Mouse (Mus musculus) embryonic facial prominence, embryonic 12.5 days (tissue): Measurements from ENCODE around the gene Fmnl3. TPM values are rescaled to one million over a fixed set of nuclear protein-coding genes. Genes with fewer than 3 reads are reported as not detected.
A peak's percentile ranks its signal among the peaks of the same experiment; 100 is the strongest.

Source experiments
- ATAC-seq: fragments of 200-750 bp; cut with Nextera tagmentation; 2 replicates; pipeline ENCODE4 v1.8.0; 2017; ENCODE audit not compliant: insufficient number of reproducible peaks, insufficient read depth, low FRiP score, low TSS enrichment
- H3K27ac ChIP-seq: fragments of 300-500 bp; sonication (generic); 2 replicates; pipeline ENCODE4 v1.5.1; 2016; ENCODE audit warnings: mild to moderate bottlenecking
- H3K27me3 ChIP-seq: fragments of 300-500 bp; sonication (generic); 2 replicates; pipeline ENCODE4 v1.6.1; 2016; ENCODE audit warnings: mild to moderate bottlenecking, moderate library complexity
- H3K36me3 ChIP-seq: fragments of 300-500 bp; sonication (generic); 2 replicates; pipeline ENCODE4 v1.6.1; 2016; ENCODE audit warnings: mild to moderate bottlenecking
- H3K4me1 ChIP-seq: fragments of 300-500 bp; sonication (generic); 2 replicates; pipeline ENCODE4 v1.6.1; 2016
- H3K4me2 ChIP-seq: fragments of 300-500 bp; sonication (generic); replicated peaks from 2 replicates; pipeline ENCODE4 v1.6.1; 2016; ENCODE audit warnings: mild to moderate bottlenecking, moderate library complexity
- H3K4me3 ChIP-seq: fragments of 300-500 bp; sonication (generic); 2 replicates; pipeline ENCODE4 v1.5.1; 2016; ENCODE audit warnings: mild to moderate bottlenecking
- H3K9ac ChIP-seq: fragments of 300-500 bp; sonication (generic); 2 replicates; pipeline ENCODE4 v1.6.1; 2016; ENCODE audit warnings: mild to moderate bottlenecking, moderate library complexity
- H3K9me3 ChIP-seq: fragments of 300-500 bp; sonication (generic); 2 replicates; pipeline ENCODE4 v1.6.1; 2016; ENCODE audit warnings: mild to moderate bottlenecking, moderate library complexity
- WGBS: fragments of 180-500 bp; shearing (Covaris S2); methylation state at CpG from one replicate; pipeline ENCODE4 v1.1.7; 2016; 5-methylcytosine and 5-hydroxymethylcytosine counted together
- polyA plus RNA-seq: library from polyadenylated mRNA; unstranded; fragments of >200 nt; fragmentation: Nextera tagmentation; extraction: Ambion mirVana; gene quantifications from 2 replicates; pipeline ENCODE4 v1.2.1, GENCODE M21; 2016

The Fmnl3 gene
- polyA plus RNA-seq, 1 experiment from 2014 or later: 37.0 TPM

DNA sequence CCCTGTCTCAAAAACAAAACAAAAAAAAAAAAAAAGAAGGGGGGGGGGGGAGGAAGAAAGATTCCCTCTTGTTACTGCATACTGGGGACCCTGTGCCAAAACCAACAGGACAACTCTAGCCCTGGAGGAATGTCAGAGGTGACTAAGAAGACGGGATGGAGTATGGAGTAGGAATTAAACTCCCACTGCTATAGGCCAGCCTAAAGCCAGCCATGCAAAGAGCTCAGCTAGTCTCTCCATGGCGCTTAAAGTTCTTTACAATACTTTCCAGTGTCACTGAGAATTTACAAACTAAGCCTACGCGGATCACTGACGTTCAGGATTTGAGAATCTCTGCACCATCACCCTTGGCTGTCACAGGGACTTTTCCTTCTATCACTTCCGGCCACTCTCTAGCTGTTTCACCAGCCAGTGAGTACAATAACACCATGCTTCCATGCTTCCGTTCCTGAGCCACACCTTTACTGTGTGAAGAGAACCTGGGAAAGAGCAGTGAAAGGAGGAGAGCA is 6.2 kb downstream of the Fmnl3 start:
- WGBS: 62% methylated on average over 7 of the region's 7 CpGs
- Histone ChIP-seq H3K9me3 (no peaks in the 10 kb centered on the region), H3K27me3 (no peaks in the 10 kb centered on the region), H3K27ac (peak overlapping the region; percentile 65; the same call in 1 of the 2 replicates), H3K36me3 (no peaks in the 10 kb centered on the region), H3K4me3 (no peak overlapping the region), H3K9ac (no peak overlapping the region), H3K4me1 (peaks cover 21% of the 10 kb centered on the region), H3K4me2 (no peak overlapping the region)
- no peak for ATAC-seq

DNA sequence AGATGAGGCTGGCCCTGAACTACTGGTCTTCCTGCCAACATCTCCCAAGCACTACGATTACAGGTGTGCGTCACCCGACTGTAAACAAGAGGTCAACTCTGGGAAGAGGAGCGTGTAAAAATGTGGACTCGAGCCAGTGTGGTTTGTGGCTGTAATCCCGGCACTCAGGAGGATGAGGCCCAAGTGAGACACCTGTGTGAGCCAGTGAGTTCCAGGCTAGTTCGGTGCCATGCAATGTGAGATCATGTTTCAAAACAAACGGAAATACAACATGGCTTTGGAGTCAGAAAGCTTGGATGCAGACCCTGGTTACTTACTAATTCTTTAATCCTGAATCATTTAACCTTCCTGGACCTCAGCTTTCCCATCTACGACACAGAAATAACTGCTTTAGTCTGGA is 11.3 kb downstream of the Fmnl3 start:
- Histone ChIP-seq H3K27me3 (no peaks in the 10 kb centered on the region), H3K9me3 (no peaks in the 10 kb centered on the region), H3K36me3 (0 out of 2 replicates have a peak, but pooled peaks cover 4% of the 10 kb centered on the region), H3K4me3 (no peak overlapping the region), H3K27ac (no peak overlapping the region), H3K9ac (no peak overlapping the region), H3K4me2 (no peak overlapping the region), H3K4me1 (peaks cover 21% of the 10 kb centered on the region)
- 77% methylated on average over 9 of the region's 9 CpGs for WGBS
- no peak for ATAC-seq

GRCm38 (mm10) chr15:99356462-99356861 is 13.8 kb downstream of the Fmnl3 start:
- Histone ChIP-seq H3K36me3 (0 out of 2 replicates have a peak, but pooled peaks cover 4% of the 10 kb centered on the region), H3K4me1 (peaks cover 24% of the 10 kb centered on the region), H3K9ac (no peak overlapping the region), H3K4me2 (no peak overlapping the region), H3K4me3 (no peak overlapping the region), H3K27ac (no peak overlapping the region), H3K9me3 (no peaks in the 10 kb centered on the region), H3K27me3 (no peaks in the 10 kb centered on the region)
- 71% methylated on average over 6 of the region's 6 CpGs for WGBS
- no peak for ATAC-seq

DNA sequence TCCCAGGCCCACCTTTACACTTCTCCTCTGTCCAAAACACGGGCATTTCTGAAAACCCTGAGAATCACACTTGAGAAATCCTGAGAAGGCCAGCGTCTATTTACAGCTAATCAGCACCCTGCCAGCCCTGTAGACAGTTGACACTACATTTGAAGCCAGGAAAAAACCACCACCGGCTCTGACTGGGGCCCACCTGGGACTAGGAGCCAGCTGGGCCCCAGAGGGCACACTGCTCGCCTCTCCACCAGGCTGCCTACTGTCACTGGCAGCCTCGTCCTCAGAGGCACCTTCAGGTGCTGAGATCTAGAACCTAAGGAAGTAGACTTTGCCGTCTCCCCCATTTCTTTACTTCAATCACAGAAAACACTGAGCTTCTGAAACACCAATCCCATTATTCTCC is 14.6 kb downstream of the Fmnl3 start:
- H3K4me3 ChIP-seq: no peak overlapping the region
- 72% methylated on average over 6 of the region's 6 CpGs for WGBS
- ATAC-seq: no peak
- H3K9me3 ChIP-seq: no peaks in the 10 kb centered on the region
- no peak overlapping the region for H3K27ac ChIP-seq
- H3K9ac ChIP-seq: no peak overlapping the region
- 0 out of 2 replicates have a peak, but pooled peaks cover 4% of the 10 kb centered on the region for H3K36me3 ChIP-seq
- H3K4me2 ChIP-seq: no peak overlapping the region
- H3K27me3 ChIP-seq: no peaks in the 10 kb centered on the region
- peaks cover 24% of the 10 kb centered on the region for H3K4me1 ChIP-seq

GRCm38 (mm10) chr15:99352306-99352705 is 18.0 kb downstream of the Fmnl3 start:
- Histone ChIP-seq H3K9ac (no peak overlapping the region), H3K4me1 (peaks cover 24% of the 10 kb centered on the region), H3K36me3 (0 out of 2 replicates have a peak, but pooled peaks cover 4% of the 10 kb centered on the region), H3K4me2 (no peak overlapping the region), H3K27ac (no peak overlapping the region), H3K4me3 (no peak overlapping the region), H3K27me3 (no peaks in the 10 kb centered on the region), H3K9me3 (no peaks in the 10 kb centered on the region)
- no peak for ATAC-seq
- 85% methylated on average over 5 of the region's 5 CpGs for WGBS

DNA sequence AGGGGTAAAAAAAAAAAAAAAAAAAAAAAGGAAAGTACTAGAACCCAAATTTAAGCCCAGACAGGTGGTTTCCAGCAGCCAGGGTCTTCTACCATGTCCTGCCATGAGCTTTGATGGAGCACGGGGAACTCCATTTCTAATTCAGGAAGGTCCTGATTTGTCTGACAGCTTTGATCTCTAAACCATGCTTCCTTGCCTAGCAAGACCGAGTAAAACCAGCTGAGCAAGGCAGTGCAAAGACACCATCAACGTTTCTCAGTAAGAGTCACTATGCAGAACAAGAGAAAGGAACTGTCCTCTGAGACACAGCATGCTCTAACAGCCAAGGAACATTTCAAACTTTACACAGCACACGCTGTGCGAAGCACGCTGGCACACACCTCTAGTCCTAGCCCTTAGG is 18.7 kb downstream of the Fmnl3 start:
- ATAC-seq: no peak
- Histone ChIP-seq H3K27me3 (no peaks in the 10 kb centered on the region), H3K4me3 (no peak overlapping the region), H3K4me2 (no peak overlapping the region), H3K9ac (no peak overlapping the region), H3K36me3 (0 out of 2 replicates have a peak, but pooled peaks cover 4% of the 10 kb centered on the region), H3K27ac (no peak overlapping the region), H3K4me1 (peaks cover 17% of the 10 kb centered on the region), H3K9me3 (no peaks in the 10 kb centered on the region)
- 77% methylated on average over 6 of the region's 6 CpGs for WGBS

- Histone ChIP-seq H3K27me3 (no peaks in the 10 kb centered on the region), H3K9me3 (no peaks in the 10 kb centered on the region), H3K36me3 (no peaks in the 10 kb centered on the region), H3K9ac (no peak overlapping the region), H3K27ac (peak overlapping the region; percentile 56; the same call in 1 of the 2 replicates), H3K4me2 (no peak overlapping the region), H3K4me3 (no peak overlapping the region), H3K4me1 (peaks cover 44% of the 10 kb centered on the region)
- ATAC-seq: no peak
- WGBS: 56% methylated on average over 4 of the region's 4 CpGs
These were observed 25.3 kb downstream of the Fmnl3 start for GRCm38 (mm10) chr15:99344961-99345360.

GRCm38 (mm10) chr15:99344148-99344870 is 26.0 kb downstream of the Fmnl3 start:
- Histone ChIP-seq H3K27ac (peak overlapping the region; percentile 56), H3K4me3 (no peak overlapping the region), H3K9me3 (no peaks in the 10 kb centered on the region), H3K36me3 (no peaks in the 10 kb centered on the region), H3K4me2 (no peak overlapping the region), H3K4me1 (peaks cover 51% of the 10 kb centered on the region), H3K9ac (no peak overlapping the region), H3K27me3 (no peaks in the 10 kb centered on the region)
- 45% methylated on average over 8 of the region's 8 CpGs for WGBS
- ATAC-seq: no peak

GRCm38 (mm10) chr15:99343414-99344147 is 26.7 kb downstream of the Fmnl3 start:
- Histone ChIP-seq H3K9me3 (no peaks in the 10 kb centered on the region), H3K36me3 (no peaks in the 10 kb centered on the region), H3K4me1 (peaks cover 57% of the 10 kb centered on the region), H3K9ac (0 out of 2 replicates have a peak overlapping the region, but pooled peaks have one; percentile 11), H3K4me2 (no peak overlapping the region), H3K27me3 (no peaks in the 10 kb centered on the region), H3K27ac (peak overlapping the region; percentile 56), H3K4me3 (no peak overlapping the region)
- no peak for ATAC-seq
- 35% methylated on average over 5 of the region's 5 CpGs for WGBS

DNA sequence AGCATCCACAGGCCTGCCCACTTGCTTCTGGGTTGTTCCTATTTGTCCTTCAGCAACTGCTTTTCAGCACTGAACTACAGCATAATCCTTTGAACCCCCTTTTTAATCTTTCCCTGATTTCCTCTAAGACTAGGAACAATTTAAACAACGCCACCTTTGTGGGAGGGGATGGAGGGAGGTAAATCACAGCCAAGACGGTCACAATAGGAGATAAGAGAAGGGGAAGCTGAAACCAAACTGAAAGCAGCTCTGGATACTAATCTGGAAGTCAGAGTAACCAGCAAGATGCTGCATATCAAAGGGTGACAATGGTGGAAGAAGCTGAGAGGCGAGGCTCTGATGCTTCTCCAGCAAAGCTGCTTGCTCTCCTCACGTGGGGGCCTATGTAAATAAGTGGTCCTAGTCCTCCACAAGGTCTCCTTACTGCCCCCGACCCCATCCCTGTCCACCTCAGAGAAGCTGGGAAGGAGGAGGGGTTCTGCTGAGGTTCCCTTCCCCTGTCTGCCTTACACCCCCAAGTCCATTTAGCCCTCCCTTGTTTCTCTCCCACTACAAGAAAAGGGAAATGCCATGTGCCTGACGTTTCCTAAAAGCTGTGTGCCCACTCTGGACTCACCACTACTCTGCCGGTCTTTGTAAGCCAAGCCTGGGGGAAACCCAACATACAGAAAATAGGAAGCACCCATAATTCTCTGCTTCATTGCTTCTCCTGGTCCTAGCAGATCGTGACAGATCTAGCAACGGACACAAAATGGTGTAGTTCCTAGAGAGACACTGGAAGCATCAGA is 27.9 kb downstream of the Fmnl3 start:
- no peak overlapping the region for H3K4me2 ChIP-seq
- WGBS: 58% methylated on average over 9 of the region's 9 CpGs
- ATAC-seq: no peak
- no peak overlapping the region for H3K4me3 ChIP-seq
- H3K36me3 ChIP-seq: no peaks in the 10 kb centered on the region
- no peaks in the 10 kb centered on the region for H3K27me3 ChIP-seq
- H3K4me1 ChIP-seq: peaks cover 58% of the 10 kb centered on the region
- H3K9ac ChIP-seq: no peak overlapping the region
- H3K27ac ChIP-seq: peak overlapping the region; percentile 47; the same call in 1 of the 2 replicates
- no peaks in the 10 kb centered on the region for H3K9me3 ChIP-seq

GRCm38 (mm10) chr15:99341102-99341501 is 29.2 kb downstream of the Fmnl3 start:
- 91% methylated on average over 3 of the region's 3 CpGs for WGBS
- no peak for ATAC-seq
- H3K4me3 ChIP-seq: no peak overlapping the region
- H3K9ac ChIP-seq: no peak overlapping the region
- no peak overlapping the region for H3K4me2 ChIP-seq
- peaks cover 62% of the 10 kb centered on the region for H3K4me1 ChIP-seq
- no peaks in the 10 kb centered on the region for H3K9me3 ChIP-seq
- no peaks in the 10 kb centered on the region for H3K36me3 ChIP-seq
- no peaks in the 10 kb centered on the region for H3K27me3 ChIP-seq
- H3K27ac ChIP-seq: peak overlapping the region; percentile 20; the same call in 1 of the 2 replicates
